8 mouse cellular contexts compared by ENCODE assay signal in genomic region chr16:11254723-11255164, GRCm38 (mm10). TPM values are rescaled to one million over a fixed set of nuclear protein-coding genes. Genes with fewer than 3 reads are reported as not detected.
DNase-seq lines count a peak whose midpoint lies in the region; ATAC-seq and TF ChIP-seq lines count a peak whose summit lies in the region.
"Had no signal": no experiment of that assay in that cellular context is flagged by ENCODE, and none has a peak within 500 bp of the region (broad histone marks: within the 10 kb centered on the region; RNA-seq: fewer than 3 reads in every experiment).

No protein-coding gene starts in this region.

- 21% methylated on average over 10 of the region's 10 CpGs for WGBS in embryonic facial prominence, embryonic 14.5 days
- WGBS in intestine, embryonic 15.5 days: 10% methylated on average over 10 of the region's 10 CpGs
- WGBS in neural tube, embryonic 13.5 days: 10% methylated on average over 10 of the region's 10 CpGs

- ATAC-seq in embryonic facial prominence, embryonic 14.5 days (ENCODE audit: low read depth): no peak
- no peak for ATAC-seq in intestine, embryonic 15.5 days
- ATAC-seq in neural tube, embryonic 13.5 days (ENCODE audit: low read depth): no peak

- peak overlapping the region; percentile 97 for H3K4me3 ChIP-seq in left cerebral cortex, adult 2 months
- H3K4me3 ChIP-seq in embryonic facial prominence, embryonic 14.5 days (ENCODE audit: low read depth, low read length): peak overlapping the region; percentile 91
- peak overlapping the region; percentile 98 for H3K4me3 ChIP-seq in intestine, embryonic 15.5 days (replicated peaks)
- H3K4me3 ChIP-seq in neural tube, embryonic 13.5 days: peak overlapping the region; percentile 97

- no peaks in the 10 kb centered on the region for H3K9me3 ChIP-seq in embryonic facial prominence, embryonic 14.5 days (ENCODE audit: control insufficient read depth, low read length)
- H3K9me3 ChIP-seq in intestine, embryonic 15.5 days: no peaks in the 10 kb centered on the region
- no peaks in the 10 kb centered on the region for H3K9me3 ChIP-seq in neural tube, embryonic 13.5 days

- TF ChIP-seq CTCF in left cerebral cortex, adult 2 months (IDR thresholded peaks at IDR 0.05): no peak

- no peak for DNase-seq in left cerebral cortex, adult 2 months (ENCODE audit: extremely low spot score in 1 of 2, low spot score in 2 of 2)
- DNase-seq in left cerebral cortex, postnatal 4 days: no peak
- DNase-seq in embryonic facial prominence, embryonic 14.5 days (ENCODE audit: low spot score): no peak
- no peak for DNase-seq in thymus, postnatal 14 days
- DNase-seq in thymus, postnatal 10 days (ENCODE audit: low spot score in 2 of 2): no peak

- no peaks in the 10 kb centered on the region for H3K27me3 ChIP-seq in embryonic facial prominence, embryonic 14.5 days (replicated peaks; ENCODE audit: control insufficient read depth, insufficient read depth, low read length)
- no peaks in the 10 kb centered on the region for H3K27me3 ChIP-seq in intestine, embryonic 15.5 days (replicated peaks)
- H3K27me3 ChIP-seq in neural tube, embryonic 13.5 days: no peaks in the 10 kb centered on the region

- intact Hi-C loops in left cerebral cortex, adult 2 months (cut with DNase I): loop anchor here (1.0 to 5.0 kb wide), 3 partner anchors 52 to 163 kb away; partner anchors contain the start of gene Rsl1d1
- intact Hi-C loops in left cerebral cortex, postnatal 4 days (cut with DNase I): loop anchor here (5.0 kb wide), 1 partner anchor 163 kb away; no protein-coding TSS in a partner anchor

- peak overlapping the region; percentile 84 for H3K9ac ChIP-seq in embryonic facial prominence, embryonic 14.5 days (ENCODE audit: low read depth, low read length)
- peak overlapping the region; percentile 65 for H3K9ac ChIP-seq in intestine, embryonic 15.5 days
- peak overlapping the region; percentile 84 for H3K9ac ChIP-seq in neural tube, embryonic 13.5 days

- H3K36me3 ChIP-seq in embryonic facial prominence, embryonic 14.5 days (ENCODE audit: control insufficient read depth, insufficient read depth, low read length): no peaks in the 10 kb centered on the region
- H3K36me3 ChIP-seq in intestine, embryonic 15.5 days: no peaks in the 10 kb centered on the region
- no peaks in the 10 kb centered on the region for H3K36me3 ChIP-seq in neural tube, embryonic 13.5 days

- peak overlapping the region; percentile 98 for H3K27ac ChIP-seq in left cerebral cortex, adult 2 months
- peak overlapping the region; percentile 93 for H3K27ac ChIP-seq in embryonic facial prominence, embryonic 14.5 days (replicated peaks; ENCODE audit: low read depth, low read length)
- H3K27ac ChIP-seq in intestine, embryonic 15.5 days: peak overlapping the region; percentile 95
- peak overlapping the region; percentile 96 for H3K27ac ChIP-seq in neural tube, embryonic 13.5 days (replicated peaks)

- peaks cover 15% of the 10 kb centered on the region for H3K4me1 ChIP-seq in embryonic facial prominence, embryonic 14.5 days (ENCODE audit: control insufficient read depth, insufficient read depth, low read length)
- H3K4me1 ChIP-seq in intestine, embryonic 15.5 days (replicated peaks): peaks cover 9% of the 10 kb centered on the region; the same call in 1 of the 2 replicates
- H3K4me1 ChIP-seq in neural tube, embryonic 13.5 days (replicated peaks): peaks cover 28% of the 10 kb centered on the region

- H3K4me2 ChIP-seq in embryonic facial prominence, embryonic 14.5 days (ENCODE audit: low read depth, low read length): peak overlapping the region; percentile 74
- peak overlapping the region; percentile 71 for H3K4me2 ChIP-seq in intestine, embryonic 15.5 days (replicated peaks)
- H3K4me2 ChIP-seq in neural tube, embryonic 13.5 days: peak overlapping the region; percentile 63

RNA-seq across cellular contexts. Expression of gene Gspt1, which starts 0.6 kb away (rescaled TPM):
- 10 to 100 TPM; 79.7 to 85.5 TPM for total RNA-seq in left cerebral cortex, adult 2 months (2021)
- 100 to 1,000 TPM; 116 to 125 TPM for total RNA-seq in left cerebral cortex, postnatal 4 days (2021)
- 93.6 and 102 TPM in 2 replicates for polyA plus RNA-seq in embryonic facial prominence, embryonic 14.5 days (2014; fragmentation: Nextera tagmentation; extraction: Ambion mirVana)
- polyA plus RNA-seq in intestine, embryonic 15.5 days (2015; fragmentation: Nextera tagmentation; extraction: Ambion mirVana): 69.4 and 78.8 TPM in 2 replicates
- polyA plus RNA-seq in neural tube, embryonic 13.5 days (2015; fragmentation: Nextera tagmentation; extraction: Ambion mirVana): 52.4 and 62.7 TPM in 2 replicates

RNA-seq across cellular contexts. Expression of gene Rsl1d1, which starts 51.6 kb away (rescaled TPM):
- 10 to 100 TPM; 46.3 to 50.1 TPM for total RNA-seq in left cerebral cortex, adult 2 months (2021)
- 10 to 100 TPM; 70.6 to 75.7 TPM for total RNA-seq in left cerebral cortex, postnatal 4 days (2021)
- polyA plus RNA-seq in embryonic facial prominence, embryonic 14.5 days (2014; fragmentation: Nextera tagmentation; extraction: Ambion mirVana): 169 and 188 TPM in 2 replicates
- 183 and 209 TPM in 2 replicates for polyA plus RNA-seq in intestine, embryonic 15.5 days (2015; fragmentation: Nextera tagmentation; extraction: Ambion mirVana)
- 144 and 164 TPM in 2 replicates for polyA plus RNA-seq in neural tube, embryonic 13.5 days (2015; fragmentation: Nextera tagmentation; extraction: Ambion mirVana)

RNA-seq across cellular contexts. Expression of gene Tnfrsf17, which starts 58.9 kb away (rescaled TPM):
- not detected for total RNA-seq in left cerebral cortex, adult 2 months (2021)
- total RNA-seq in left cerebral cortex, postnatal 4 days (2021): not detected
- not detected in 2 replicates for polyA plus RNA-seq in embryonic facial prominence, embryonic 14.5 days (2014; fragmentation: Nextera tagmentation; extraction: Ambion mirVana)
- polyA plus RNA-seq in intestine, embryonic 15.5 days (2015; fragmentation: Nextera tagmentation; extraction: Ambion mirVana): not detected in 2 replicates
- polyA plus RNA-seq in neural tube, embryonic 13.5 days (2015; fragmentation: Nextera tagmentation; extraction: Ambion mirVana): 0.33 TPM in 1 of 2 replicates, not detected in the other
- total RNA-seq: adrenal gland, postnatal 10 days had no signal
